Mouse (Mus musculus) right cerebral cortex, postnatal 25 days (tissue): ENCODE measurements around the gene Gm5728.
"Not testable (repeated sequence)": the region's sequence is repeated elsewhere in the genome, so short reads cannot be mapped to it uniquely, and the experiment has no call there.

Experiments used
- DNase-seq: peaks from one replicate; pipeline ENCODE4 v3.0.0; 2022

Gm5728 gene

GRCm38 (mm10) chr7:20375310-20375709 is at the start of gene Gm5728:
TSS of gene Gm5728 (minus strand) at chr7:20375410.
- not testable (repeated sequence) for DNase-seq

GRCm38 (mm10) chr7:20417642-20418041 is 42.4 kb upstream of the Gm5728 start, which contains the start of gene Vmn1r100:
TSS of gene Vmn1r100 (plus strand) at chr7:20417942.
- DNase-seq = not testable (repeated sequence)

- DNase-seq = not testable (repeated sequence)
Observed at GRCm38 (mm10) chr7:20333965-20334364, 41.2 kb downstream of the Gm5728 start, which contains the start of gene Gm4133. TSS of gene Gm4133 (minus strand) at chr7:20334065.
